Mouse (Mus musculus) G1E (cell line): Measurements from ENCODE around the gene Prune1.

ENCODE experiments used
- CTCF ChIP-seq: IDR thresholded peaks from 2 replicates; pipeline ENCODE4 v1.5.1; 2012; ENCODE audit warnings: low read depth, low read length, inconsistent platforms, mixed read lengths
- GATA1 ChIP-seq: IDR thresholded peaks from 2 replicates; pipeline ENCODE4 v1.6.1; 2012; ENCODE audit warnings: borderline replicate concordance, low read length, inconsistent platforms, mixed read lengths

DNA sequence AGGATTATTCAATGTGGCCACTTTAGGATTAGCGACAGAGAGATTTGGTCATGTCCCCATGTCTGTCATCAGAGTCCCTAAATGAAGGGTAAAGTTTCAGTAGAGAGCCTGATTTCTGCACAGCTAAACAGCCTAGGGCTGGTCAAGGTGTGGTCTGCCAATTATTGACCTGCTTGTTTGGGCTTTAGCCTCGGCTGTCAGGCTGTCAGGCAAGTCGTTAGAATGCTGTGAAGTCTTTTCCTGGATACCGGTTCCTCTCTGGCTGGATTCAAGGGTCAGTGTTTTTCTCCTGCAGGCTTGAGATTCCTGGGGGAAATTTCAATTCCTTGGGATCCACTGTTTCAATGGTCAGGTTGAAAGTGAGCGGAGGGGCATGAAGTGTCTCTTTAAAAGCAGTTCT, 4.1 kb upstream of the Prune1 start:
- TF ChIP-seq GATA1 (no peak), CTCF (no peak)
